Mouse (Mus musculus): ENCODE measurements around the gene Rnf151. TPM values are rescaled to one million over a fixed set of nuclear protein-coding genes. Genes with fewer than 3 reads are reported as not detected.
"Not testable (repeated sequence)": the region's sequence is repeated elsewhere in the genome, so short reads cannot be mapped to it uniquely, and the experiment has no call there.

Rnf151 gene
- total RNA-seq, 2 experiments from 2014 or later = not detected

DNA sequence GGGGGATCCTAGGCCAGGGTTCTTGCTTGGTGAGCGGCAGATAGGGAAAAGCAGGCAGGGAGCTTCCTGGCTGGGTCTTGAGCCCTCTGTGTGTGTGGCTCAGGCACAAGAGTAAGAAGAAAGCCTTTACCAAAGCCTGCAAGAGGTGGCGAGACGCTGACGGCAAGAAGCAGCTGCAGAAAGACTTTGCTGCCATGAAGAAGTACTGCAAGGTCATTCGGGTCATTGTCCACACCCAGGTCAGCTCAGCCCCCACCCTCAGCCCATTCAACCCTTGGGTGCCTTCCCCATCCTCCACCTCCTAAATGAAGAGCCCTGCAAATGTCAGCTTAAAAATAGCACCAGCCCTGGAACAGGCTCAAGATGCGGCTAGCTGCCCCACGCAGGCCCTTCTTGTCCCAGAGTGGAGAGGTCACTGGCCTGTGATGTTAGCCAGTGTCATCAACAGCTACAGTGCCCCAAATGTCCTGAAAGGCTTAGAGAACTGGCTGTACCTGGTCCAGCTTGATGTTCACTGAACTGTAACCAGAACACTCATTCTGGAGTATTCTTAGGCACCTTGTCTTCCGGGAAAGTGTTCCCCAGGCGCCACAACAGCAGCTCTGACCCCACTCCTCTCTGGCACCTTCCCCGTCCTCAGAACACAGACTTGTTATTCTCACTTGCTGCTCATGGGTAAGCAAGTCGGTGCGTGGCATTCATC, 14.5 kb upstream of the Rnf151 start:
- DNase-seq = peak; percentile 71 to 85

- no peak for DNase-seq
These were observed 12.9 kb upstream of the Rnf151 start for GRCm38 (mm10) chr17:24730787-24731186.

GRCm38 (mm10) chr17:24729067-24729466, 11.2 kb upstream of the Rnf151 start:
- DNase-seq = peak in 1 of 2 experiments; percentile 47

GRCm38 (mm10) chr17:24728184-24728583, 10.3 kb upstream of the Rnf151 start:
- no peak for DNase-seq

GRCm38 (mm10) chr17:24727618-24728017, 9.8 kb upstream of the Rnf151 start, which contains the start of gene Rpl3l:
Gene Rpl3l, plus strand, starts transcription at chr17:24727820.
- peak; percentile 66 to 75 for DNase-seq

- no peak for DNase-seq
These were observed 8.0 kb upstream of the Rnf151 start for GRCm38 (mm10) chr17:24725637-24726390.

GRCm38 (mm10) chr17:24724184-24724583, 6.3 kb upstream of the Rnf151 start, which contains the start of gene Ndufb10:
Gene Ndufb10, minus strand, starts transcription at chr17:24724478.
- peak; percentile 96 to 98 for DNase-seq

DNA sequence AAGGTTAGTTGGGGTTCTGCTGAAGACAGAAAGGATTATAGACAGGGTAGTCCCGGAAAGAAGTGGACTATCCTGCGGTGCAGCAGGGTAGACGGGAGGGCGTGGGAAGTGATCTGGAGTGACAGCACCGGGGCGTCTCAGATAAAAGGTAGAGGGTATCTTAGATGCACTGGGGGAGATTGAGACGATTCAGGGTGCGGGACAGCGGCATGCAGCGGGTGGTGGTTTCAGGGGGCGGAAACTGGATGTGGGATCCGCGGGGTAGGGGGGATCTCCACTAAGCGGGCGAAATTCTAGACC, 6.0 kb upstream of the Rnf151 start:
- DNase-seq = no peak

DNA sequence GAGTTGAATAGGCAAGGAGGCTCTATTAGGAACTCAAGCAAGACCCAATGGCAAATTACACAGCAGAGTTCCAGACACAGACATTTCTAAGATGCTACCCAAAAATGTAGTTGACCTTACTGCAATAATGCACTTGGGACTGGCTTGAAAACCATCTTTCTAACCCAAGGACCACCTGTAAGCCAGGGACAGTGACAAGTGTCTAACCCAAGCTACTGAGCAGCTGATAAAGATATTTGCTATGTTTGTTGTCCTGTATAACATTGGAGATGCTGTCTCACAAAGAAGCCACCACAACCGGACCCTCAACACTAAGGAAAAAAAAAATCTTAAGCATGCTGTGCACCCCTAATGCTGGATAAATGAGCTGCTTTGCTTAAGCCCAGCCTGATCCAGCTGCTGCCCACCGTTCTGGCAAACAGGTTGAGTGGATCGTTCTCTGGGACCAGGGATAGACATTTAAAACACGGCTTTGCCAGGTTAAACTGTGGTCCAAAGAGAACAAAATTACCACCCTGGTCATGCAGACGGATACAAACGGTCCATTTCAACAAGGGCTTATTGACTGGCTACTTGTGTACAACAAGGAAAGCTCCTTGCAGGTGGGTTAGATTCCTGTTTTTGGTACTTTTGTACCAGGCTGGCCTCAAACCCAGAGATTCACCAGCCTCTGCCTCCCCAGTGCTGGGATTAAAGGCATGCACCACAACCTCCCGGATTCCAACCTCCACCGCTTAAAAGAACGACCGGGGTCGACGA, 5.4 kb upstream of the Rnf151 start:
- DNase-seq = no peak

- DNase-seq = no peak
These were observed 4.5 kb upstream of the Rnf151 start for GRCm38 (mm10) chr17:24722220-24722924.

- not testable (repeated sequence) for DNase-seq
These were observed 3.6 kb upstream of the Rnf151 start for GRCm38 (mm10) chr17:24721383-24721955.

DNA sequence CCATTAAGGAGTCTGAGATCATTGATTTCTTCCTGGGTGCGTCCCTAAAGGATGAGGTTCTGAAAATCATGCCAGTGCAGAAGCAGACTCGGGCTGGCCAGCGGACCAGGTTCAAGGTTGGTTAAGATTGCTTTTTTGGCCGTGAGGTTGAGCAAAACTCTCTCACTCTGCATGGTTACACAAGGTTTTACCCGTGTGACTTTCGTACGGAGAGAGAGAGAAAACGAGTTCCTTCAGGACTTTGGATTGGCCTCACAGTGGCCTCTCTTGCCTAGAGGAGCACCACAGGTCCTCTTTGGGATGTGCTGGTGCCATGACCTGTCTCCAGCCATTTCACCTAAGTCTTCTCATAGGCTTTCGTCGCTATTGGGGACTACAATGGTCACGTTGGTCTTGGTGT, 2.8 kb upstream of the Rnf151 start:
- not testable (repeated sequence) for DNase-seq

- peak; percentile 97 to 99 for DNase-seq
These were observed 1.8 kb upstream of the Rnf151 start for GRCm38 (mm10) chr17:24719494-24720222.

- DNase-seq = not testable (repeated sequence)
These were observed 1.1 kb upstream of the Rnf151 start for GRCm38 (mm10) chr17:24718938-24719337.

GRCm38 (mm10) chr17:24716166-24716682, 1.6 kb downstream of the Rnf151 start:
- no peak for DNase-seq

DNA sequence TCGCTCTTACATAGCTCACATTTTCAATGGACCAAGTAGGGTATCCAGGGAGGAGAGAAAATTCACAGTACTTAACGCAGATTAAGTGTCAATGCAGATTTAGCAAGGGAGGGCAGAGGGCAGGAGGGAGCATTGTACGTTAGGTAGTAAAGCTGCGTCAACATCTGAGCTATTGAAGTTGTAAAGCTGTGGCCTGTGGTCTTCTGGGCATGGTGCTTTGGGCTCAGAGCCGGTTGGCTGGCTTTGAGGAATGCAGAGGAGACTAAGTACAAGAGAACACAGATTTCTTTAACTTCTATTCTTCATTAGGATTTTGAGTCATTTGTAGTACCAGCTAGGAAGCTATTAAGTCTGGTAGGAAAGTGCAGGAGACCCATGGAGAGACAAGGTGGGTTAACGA, 2.3 kb downstream of the Rnf151 start:
- DNase-seq = no peak

DNA sequence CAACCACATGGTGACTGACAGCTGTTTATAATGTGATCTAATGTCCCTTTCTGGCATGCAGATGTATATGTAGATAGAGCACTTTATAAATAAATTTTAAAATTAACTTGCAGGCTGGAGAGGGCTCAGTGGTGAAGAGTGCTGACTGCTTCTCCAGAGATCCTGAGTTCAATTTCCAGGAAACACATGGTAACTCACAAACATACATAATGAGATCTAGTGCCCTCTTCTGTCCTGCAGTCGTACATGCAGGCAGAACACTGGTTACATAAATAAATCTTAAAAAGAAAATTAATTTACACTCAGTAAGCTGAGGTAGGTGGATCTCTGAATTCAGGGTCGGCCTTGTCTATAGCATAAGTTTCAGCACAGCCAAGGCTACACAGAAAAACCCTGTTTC, 9.2 kb downstream of the Rnf151 start:
- DNase-seq = no peak

GRCm38 (mm10) chr17:24707801-24708425, 9.9 kb downstream of the Rnf151 start:
- no peak for DNase-seq

DNA sequence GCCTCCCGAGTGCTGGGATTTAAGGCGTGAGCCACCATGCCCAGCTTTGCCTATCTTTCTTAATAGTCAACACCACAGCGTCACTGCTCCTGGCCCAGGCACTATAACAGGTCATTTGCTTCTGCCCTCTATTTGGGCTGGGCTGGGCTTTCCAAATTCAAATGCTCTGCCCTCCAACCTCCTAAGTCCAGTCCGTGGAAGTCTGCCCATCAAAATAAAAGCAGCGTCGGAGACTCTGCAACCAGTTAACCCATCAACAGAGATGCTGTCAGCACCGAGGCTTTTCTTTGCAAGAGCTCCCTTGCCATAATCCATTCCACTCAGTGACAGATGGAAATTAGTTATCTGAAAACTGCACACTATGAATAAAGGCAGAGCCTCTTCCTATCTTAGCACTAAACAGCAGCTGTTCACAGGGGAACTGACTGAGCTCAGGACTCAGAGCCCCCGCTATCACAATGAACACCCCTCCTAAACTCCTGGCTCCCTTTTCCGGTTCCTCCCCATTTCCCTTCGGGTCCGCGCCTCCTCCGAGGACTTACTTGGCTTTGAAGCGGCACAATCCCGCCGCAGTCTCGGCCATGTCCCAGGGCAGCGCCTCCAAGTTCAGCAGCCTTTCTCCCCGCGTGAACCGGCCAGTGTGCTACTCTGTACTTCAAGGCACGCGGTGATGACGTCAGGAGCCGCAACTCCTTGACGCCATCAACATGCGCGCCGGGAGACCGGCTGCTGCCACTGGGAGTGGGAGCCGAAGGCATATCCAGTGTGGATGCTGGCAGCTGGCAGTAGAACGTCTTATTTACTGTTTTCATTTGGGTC, 10.7 kb downstream of the Rnf151 start, which contains the start of gene Tbl3:
Gene Tbl3 (minus strand): TSS at position 679 of the 819 bp plus-strand sequence.
- DNase-seq = peak; percentile 94 to 97

Measured in heart, adult 18-20 months (tissue).